Mouse (Mus musculus) ES-Bruce4 (cell line): ENCODE measurements around the gene Akt1s1.
"Not testable (repeated sequence)": the region's sequence is repeated elsewhere in the genome, so short reads cannot be mapped to it uniquely, and the experiment has no call there.

ENCODE experiments used
- EP300 ChIP-seq: IDR thresholded peaks from 2 replicates; pipeline ENCODE4 v1.6.1; 2011; ENCODE audit warnings: low read depth, low read length; ENCODE audit not compliant: insufficient read depth
- POLR2A ChIP-seq: IDR thresholded peaks from one replicate; pipeline ENCODE4 v1.8.1; 2011; ENCODE audit warnings: low read length; ENCODE audit not compliant: insufficient read depth

DNA sequence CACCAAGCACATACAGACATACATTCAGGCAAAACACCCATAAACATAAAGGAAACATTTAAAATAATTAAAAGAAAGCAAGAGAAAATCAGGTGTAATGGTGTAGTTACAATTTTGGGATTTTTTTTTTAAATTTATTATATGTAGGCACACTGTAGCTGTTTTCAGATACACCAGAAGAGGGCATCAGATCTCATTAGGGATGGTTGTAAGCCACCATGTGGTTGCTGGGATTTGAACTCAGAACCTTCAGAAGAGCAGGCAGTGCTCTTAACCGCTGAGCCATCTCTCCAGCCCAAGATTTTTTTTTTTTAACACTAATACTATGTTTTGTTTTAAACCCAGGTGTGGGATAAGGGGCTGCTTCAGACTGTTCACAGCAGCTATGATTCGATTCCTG lies 23.0 kb downstream of the Akt1s1 start:
- not testable (repeated sequence) for TF ChIP-seq POLR2A, EP300
